Comparison of ENCODE assay signal across 12 mouse cellular contexts in genomic region chr5:91282969-91283368, GRCm38 (mm10).
A peak's percentile ranks its signal among the peaks of the same experiment; 100 is the strongest.
DNase-seq lines count a peak whose midpoint lies in the region; ATAC-seq and TF ChIP-seq lines count a peak whose summit lies in the region.
"Had no signal": no experiment of that assay in that cellular context is flagged by ENCODE, and none has a peak within 500 bp of the region (broad histone marks: within the 10 kb centered on the region; RNA-seq: fewer than 3 reads in every experiment).

No protein-coding gene starts in this region.

- ATAC-seq in lung, postnatal 0 days, result peak; percentile 99
- ATAC-seq in frontal cortex, adult (ENCODE audit: low TSS enrichment), result no peak
- no peak for ATAC-seq in midbrain, embryonic 13.5 days
- ATAC-seq: forebrain, embryonic 16.5 days had no signal

- no peaks in the 10 kb centered on the region for H3K4me1 ChIP-seq in lung, postnatal 0 days (ENCODE audit: insufficient read depth, low read depth, low read length)
- no peaks in the 10 kb centered on the region for H3K4me1 ChIP-seq in midbrain, embryonic 13.5 days (replicated peaks)
- H3K4me1 ChIP-seq: midbrain, embryonic 12.5 days had no signal

- H3K9ac ChIP-seq in lung, postnatal 0 days (replicated peaks; ENCODE audit: low read depth), result no peak overlapping the region
- no peak overlapping the region for H3K9ac ChIP-seq in midbrain, embryonic 13.5 days (replicated peaks)
- H3K9ac ChIP-seq: midbrain, embryonic 12.5 days had no signal

- H3K27ac ChIP-seq in lung, postnatal 0 days (ENCODE audit: low read length), result no peak overlapping the region
- H3K27ac ChIP-seq in midbrain, embryonic 13.5 days, result no peak overlapping the region
- H3K27ac ChIP-seq: midbrain, embryonic 12.5 days had no signal

- no peaks in the 10 kb centered on the region for H3K27me3 ChIP-seq in lung, postnatal 0 days (replicated peaks; ENCODE audit: insufficient read depth, low read length)
- no peaks in the 10 kb centered on the region for H3K27me3 ChIP-seq in midbrain, embryonic 13.5 days
- H3K27me3 ChIP-seq: midbrain, embryonic 12.5 days had no signal

- no peak overlapping the region for H3K4me3 ChIP-seq in lung, postnatal 0 days (ENCODE audit: low read depth, low read length)
- H3K4me3 ChIP-seq in midbrain, embryonic 13.5 days (replicated peaks), result no peak overlapping the region
- H3K4me3 ChIP-seq: midbrain, embryonic 12.5 days had no signal

- no peaks in the 10 kb centered on the region for H3K36me3 ChIP-seq in lung, postnatal 0 days (ENCODE audit: insufficient read depth, low read length)
- no peaks in the 10 kb centered on the region for H3K36me3 ChIP-seq in midbrain, embryonic 13.5 days
- H3K36me3 ChIP-seq: midbrain, embryonic 12.5 days had no signal

- 46% methylated on average over 7 of the region's 7 CpGs for WGBS in lung, postnatal 0 days
- WGBS in midbrain, embryonic 13.5 days, result 86% methylated on average over 7 of the region's 7 CpGs

- H3K9me3 ChIP-seq in lung, postnatal 0 days (ENCODE audit: low read length), result no peaks in the 10 kb centered on the region
- H3K9me3 ChIP-seq in midbrain, embryonic 13.5 days, result no peaks in the 10 kb centered on the region
- H3K9me3 ChIP-seq: midbrain, embryonic 12.5 days had no signal

- H3K4me2 ChIP-seq in lung, postnatal 0 days (replicated peaks; ENCODE audit: low read depth, low read length), result no peak overlapping the region
- no peak overlapping the region for H3K4me2 ChIP-seq in midbrain, embryonic 13.5 days (replicated peaks)
- H3K4me2 ChIP-seq: midbrain, embryonic 12.5 days had no signal

- peak; percentile 97 for TF ChIP-seq EP300 in lung, postnatal 0 days (IDR thresholded peaks at IDR 0.05)

- TF ChIP-seq CTCF in lung, postnatal 0 days (IDR thresholded peaks at IDR 0.05), result no peak

- DNase-seq in urinary bladder, adult 18-20 months (ENCODE audit: low spot score in 2 of 2), result peak; percentile 35 to 69
- no peak for DNase-seq in urinary bladder, adult 2 months (ENCODE audit: low spot score)
- DNase-seq in c-Kit-positive CD71-negative TER-119-negative erythroid progenitor cells, embryonic 14.5 days (ENCODE audit: low read depth), result peak; percentile 33
- peak; percentile 95 for DNase-seq in lung, postnatal 0 days (ENCODE audit: low spot score)
- DNase-seq in thymus, postnatal 36 days, result peak; percentile 4 to 17
- no peak for DNase-seq in left cerebral cortex, adult 8-10 months (ENCODE audit: low spot score in 2 of 2)
- DNase-seq: cerebellum, adult 9-11 months; heart, postnatal 14 days had no signal

Comparison
In these comparisons a context has a peak if more than half of its experiments do, and no peak if none do; other contexts are left out.
1. DNase-seq: peak in urinary bladder, adult 18-20 months (2 of 2), c-Kit-positive CD71-negative TER-119-negative erythroid progenitor cells, embryonic 14.5 days (single experiment), lung, postnatal 0 days (single experiment) and thymus, postnatal 36 days (2 of 2); none in urinary bladder, adult 2 months (single experiment) and left cerebral cortex, adult 8-10 months (0 of 2).